Mouse (Mus musculus): ENCODE data around the gene Tacr1.

- TF ChIP-seq CTCF (IDR thresholded peaks at IDR 0.05; ENCODE audit: low read depth) (no peak), EP300 (IDR thresholded peaks at IDR 0.05; ENCODE audit: low read depth) (no peak)
Observed at GRCm38 (mm10) chr6:82595461-82596090, 193.4 kb downstream of the Tacr1 start.

All from heart, postnatal 0 days (tissue).